Mouse (Mus musculus) T-helper 17 cell (primary cell): Measurements from ENCODE around the gene Prim2.

Experiments used
- in situ Hi-C, 2 experiments: fragments of 300-600 bp; cut with MboI, MseI; formaldehyde crosslinking; loops; 1 replicate in 1 of 2; 2 replicates in 1 of 2; pipeline ENCODE4 v1.15.1; 2025; ENCODE audit warnings: high pct_unique_total_duplicates in 2 of 2

Prim2 gene

GRCm38 (mm10) chr1:33610026-33610721, 59.4 kb downstream of the Prim2 start:
- in situ Hi-C loops = no loop called here

- in situ Hi-C loops = no loop called here
Observed at GRCm38 (mm10) chr1:33608133-33608532, 61.5 kb downstream of the Prim2 start.

- in situ Hi-C loops = no loop called here
Observed at GRCm38 (mm10) chr1:33604087-33604699, 65.4 kb downstream of the Prim2 start.

GRCm38 (mm10) chr1:33599698-33600097, 69.9 kb downstream of the Prim2 start:
- in situ Hi-C loops = no loop called here

- in situ Hi-C loops = no loop called here
Observed at GRCm38 (mm10) chr1:33599019-33599667, 70.5 kb downstream of the Prim2 start.

GRCm38 (mm10) chr1:33597043-33597442, 72.6 kb downstream of the Prim2 start:
- in situ Hi-C loops = no loop called here

GRCm38 (mm10) chr1:33595936-33596335, 73.7 kb downstream of the Prim2 start:
- in situ Hi-C loops = no loop called here

GRCm38 (mm10) chr1:33594966-33595365, 74.6 kb downstream of the Prim2 start:
- in situ Hi-C loops = no loop called here

GRCm38 (mm10) chr1:33593718-33594388, 75.7 kb downstream of the Prim2 start:
- in situ Hi-C loops = no loop called here

- in situ Hi-C loops = no loop called here
Observed at GRCm38 (mm10) chr1:33591997-33592608, 77.5 kb downstream of the Prim2 start.

GRCm38 (mm10) chr1:33590556-33591411, 78.8 kb downstream of the Prim2 start:
- in situ Hi-C loops = no loop called here

- in situ Hi-C loops = no loop called here
Observed at GRCm38 (mm10) chr1:33589531-33589930, 80.1 kb downstream of the Prim2 start.

- in situ Hi-C loops = no loop called here
Observed at GRCm38 (mm10) chr1:33588557-33588956, 81.0 kb downstream of the Prim2 start.

- in situ Hi-C loops = no loop called here
Observed at GRCm38 (mm10) chr1:33584590-33584978, 85.0 kb downstream of the Prim2 start.

- in situ Hi-C loops = no loop called here
Observed at GRCm38 (mm10) chr1:33583817-33584589, 85.6 kb downstream of the Prim2 start.

GRCm38 (mm10) chr1:33578593-33578992, 91.0 kb downstream of the Prim2 start:
- in situ Hi-C loops = no loop called here

- in situ Hi-C loops = no loop called here
Observed at GRCm38 (mm10) chr1:33574459-33574858, 95.1 kb downstream of the Prim2 start.

GRCm38 (mm10) chr1:33565764-33566401, 103.7 kb downstream of the Prim2 start:
- in situ Hi-C loops = no loop called here

- in situ Hi-C loops = no loop called here
Observed at GRCm38 (mm10) chr1:33564032-33564431, 105.6 kb downstream of the Prim2 start.

GRCm38 (mm10) chr1:33563611-33564010, 106.0 kb downstream of the Prim2 start:
- in situ Hi-C loops = no loop called here
